Mouse (Mus musculus) right cerebral cortex, postnatal 36 days (tissue): ENCODE data around the gene Tnfaip8l3.

Experiments used
- DNase-seq, 2 experiments: peaks; one replicate each; pipeline ENCODE4 v3.0.0; 2022; ENCODE audit warnings: low spot score in 2 of 2, mixed read lengths in 1 of 2

The Tnfaip8l3 gene

GRCm38 (mm10) chr9:53990921-53991320 lies 77.3 kb downstream of the Tnfaip8l3 start:
- DNase-seq, result no peak

GRCm38 (mm10) chr9:53986972-53987371 lies 81.2 kb downstream of the Tnfaip8l3 start:
- no peak for DNase-seq

- no peak for DNase-seq
These were observed 83.3 kb downstream of the Tnfaip8l3 start for GRCm38 (mm10) chr9:53984868-53985267.

GRCm38 (mm10) chr9:53975122-53975518 lies 93.1 kb downstream of the Tnfaip8l3 start, which contains the start of gene Elmod1:
Gene Elmod1, minus strand, starts transcription at chr9:53975301.
- DNase-seq, result peak; percentile 65 to 71

- DNase-seq, result peak in 1 of 2 experiments; percentile 18
These were observed 93.7 kb downstream of the Tnfaip8l3 start for GRCm38 (mm10) chr9:53974328-53975121.

- DNase-seq, result no peak
These were observed 94.3 kb downstream of the Tnfaip8l3 start for GRCm38 (mm10) chr9:53973929-53974327.
